Mouse (Mus musculus): ENCODE measurements around the gene Galnt9.

DNA sequence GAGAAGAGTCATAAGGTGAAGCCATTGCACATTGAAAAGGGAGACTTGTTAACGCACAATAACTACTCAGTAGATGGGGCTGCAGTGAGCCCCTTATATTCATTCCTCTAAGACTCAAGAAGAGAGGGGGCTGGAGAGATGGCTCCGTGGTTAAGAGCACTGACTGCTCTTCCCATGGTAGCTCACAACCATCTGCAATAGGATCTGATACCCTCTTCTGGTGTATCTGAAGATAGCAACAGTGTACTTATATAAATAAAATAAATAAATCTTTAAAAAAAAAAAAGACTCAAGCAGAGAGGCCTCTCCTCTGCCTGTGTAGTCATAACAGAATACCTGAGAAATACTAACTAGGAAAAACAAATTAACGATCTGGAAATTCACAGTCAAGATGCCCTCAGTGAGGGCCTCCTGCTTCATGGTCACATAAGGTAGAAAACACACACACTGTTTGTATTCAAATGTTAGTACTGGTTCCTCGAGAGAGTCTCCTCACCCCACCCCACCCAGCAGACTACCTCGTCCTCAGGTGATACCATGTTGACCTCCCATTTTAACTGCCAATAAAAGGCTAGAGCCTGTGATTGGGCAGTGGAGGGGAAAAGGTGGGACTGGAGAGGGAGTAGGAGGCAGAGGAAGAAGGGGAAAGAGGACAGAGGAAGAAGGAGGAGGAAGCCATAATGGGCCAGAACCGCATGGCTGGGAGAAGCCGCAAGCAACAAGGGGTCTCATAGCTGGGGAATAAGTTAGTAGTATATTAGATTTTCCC lies 94.3 kb downstream of the Galnt9 start:
- no peak for TF ChIP-seq MAX (IDR thresholded peaks at IDR 0.05; ENCODE audit: low read depth)
- TF ChIP-seq POLR2A (IDR thresholded peaks at IDR 0.05; ENCODE audit: insufficient read length, low read depth), result no peak
- TF ChIP-seq REST (IDR thresholded peaks at IDR 0.05; ENCODE audit: insufficient read depth, insufficient read length), result no peak

Measured in myocyte (in vitro differentiated cells).